Mouse (Mus musculus) T-helper 2 cell (primary cell): ENCODE measurements around the gene Sgms1.

Experiments used
- in situ Hi-C: fragments of 300-600 bp; cut with MboI, MseI; formaldehyde crosslinking; loops from one replicate; pipeline ENCODE4 v1.15.1; 2025; ENCODE audit warnings: high pct_unique_total_duplicates

The Sgms1 gene

DNA sequence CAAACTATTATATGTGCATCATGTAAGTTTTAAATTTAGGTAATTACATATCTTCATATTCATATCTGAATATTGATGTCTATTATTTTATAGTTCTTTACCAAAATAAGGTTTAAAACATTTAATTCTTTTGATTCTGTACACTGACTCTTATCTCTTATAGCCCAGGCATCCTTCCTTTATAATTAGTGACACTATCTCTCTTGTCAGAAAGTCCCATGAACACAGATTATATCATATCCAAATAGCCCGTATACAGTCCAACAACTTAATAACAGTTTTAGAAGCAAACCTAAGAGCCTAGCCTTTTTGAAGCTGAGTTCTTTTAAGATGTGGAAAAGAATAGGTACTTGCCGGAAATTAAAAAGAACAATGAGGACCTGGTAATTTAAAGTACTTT lies 135.3 kb downstream of the Sgms1 start:
- in situ Hi-C loops: loop anchor here (25.0 kb wide), 1 partner anchor 1933 kb away; the partner anchor contains the start of gene Stambpl1

DNA sequence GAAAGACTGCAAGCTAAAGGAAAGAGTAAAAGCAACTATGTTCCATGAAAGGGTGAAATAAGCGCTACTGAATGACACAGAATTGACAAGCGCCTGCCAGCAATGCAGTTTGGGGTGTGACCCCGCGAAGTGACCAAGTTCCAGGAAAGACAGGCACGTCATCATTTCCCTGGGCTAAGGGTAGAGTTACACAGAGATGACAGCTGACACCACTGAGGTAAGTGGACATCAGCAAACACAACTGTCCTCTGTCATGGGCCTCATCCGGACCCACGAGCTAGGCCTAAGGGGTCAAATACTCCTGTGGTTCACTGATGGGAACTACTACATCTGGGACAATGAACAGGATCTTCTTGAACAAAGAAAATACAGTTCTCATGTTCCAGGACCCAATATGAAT lies 136.5 kb downstream of the Sgms1 start:
- in situ Hi-C loops: loop anchor here (25.0 kb wide), 1 partner anchor 1934 kb away; the partner anchor contains the start of gene Stambpl1

DNA sequence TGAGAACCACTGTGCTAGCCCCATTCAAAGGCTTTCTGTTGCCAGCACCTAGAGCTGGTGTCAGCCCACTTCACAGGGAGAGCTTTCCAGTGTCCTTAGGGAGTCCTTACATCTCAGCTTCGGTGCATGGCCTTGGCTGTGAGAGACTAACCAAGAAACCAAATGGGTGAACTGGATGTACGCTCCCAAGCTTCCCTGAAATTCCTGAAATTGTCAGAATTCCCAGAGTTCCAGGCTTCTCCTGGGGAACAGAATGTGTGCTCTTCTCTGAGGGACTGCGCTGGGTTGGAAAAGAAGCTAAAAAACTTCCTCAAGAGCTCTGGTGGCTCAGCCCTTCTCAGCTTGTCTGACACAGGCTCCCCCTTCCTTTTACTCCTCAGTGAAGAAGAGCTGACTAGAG lies 137.1 kb downstream of the Sgms1 start:
- in situ Hi-C loops: loop anchor here (25.0 kb wide), 1 partner anchor 1935 kb away; the partner anchor contains the start of gene Stambpl1

DNA sequence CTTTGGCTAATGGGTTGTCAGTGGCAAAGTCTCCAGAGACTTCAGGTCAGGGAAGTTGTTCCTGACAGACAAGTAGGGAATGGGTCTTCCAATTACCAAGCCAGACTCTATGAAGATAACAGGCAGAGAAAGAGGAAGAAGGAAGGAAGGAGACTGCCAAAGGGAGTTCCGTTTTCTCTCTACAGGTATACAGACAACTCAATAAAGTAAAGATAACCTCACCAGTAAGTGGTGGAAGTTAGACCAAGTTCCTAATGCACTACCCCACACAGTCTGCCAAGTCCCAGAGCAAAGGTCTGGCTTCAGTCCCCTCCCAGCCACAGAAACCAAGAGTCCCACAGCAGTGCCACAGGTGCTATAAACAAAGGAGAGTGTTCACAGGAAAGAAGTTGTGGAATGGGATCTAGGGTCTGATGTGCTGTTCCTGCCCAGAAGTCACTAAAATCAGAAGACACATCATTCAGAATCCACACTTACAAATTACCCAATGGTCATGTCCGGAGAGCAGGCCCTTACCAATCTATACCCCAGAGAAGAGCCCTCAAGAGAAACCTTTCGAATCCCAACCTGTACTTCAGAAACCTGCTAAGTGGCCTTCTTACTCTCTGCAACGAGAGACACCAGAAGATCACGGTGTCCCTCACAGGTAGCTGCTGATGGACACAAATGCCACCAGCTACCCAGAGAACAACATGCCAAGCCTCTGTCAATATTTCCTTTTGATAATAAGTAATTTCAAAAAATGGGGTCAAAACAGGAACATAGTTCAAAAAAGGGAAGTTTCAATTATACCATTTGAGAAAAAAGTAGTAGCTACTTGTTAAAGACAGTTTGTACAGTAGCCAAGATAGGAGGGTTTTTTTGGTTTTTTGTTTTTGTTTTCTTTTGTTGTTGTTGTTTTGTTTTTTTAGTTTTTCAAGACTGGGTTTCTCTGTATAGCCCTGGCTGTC lies 140.1 kb downstream of the Sgms1 start:
- in situ Hi-C loops: loop anchor here (25.0 kb wide), 1 partner anchor 1938 kb away; the partner anchor contains the start of gene Stambpl1

DNA sequence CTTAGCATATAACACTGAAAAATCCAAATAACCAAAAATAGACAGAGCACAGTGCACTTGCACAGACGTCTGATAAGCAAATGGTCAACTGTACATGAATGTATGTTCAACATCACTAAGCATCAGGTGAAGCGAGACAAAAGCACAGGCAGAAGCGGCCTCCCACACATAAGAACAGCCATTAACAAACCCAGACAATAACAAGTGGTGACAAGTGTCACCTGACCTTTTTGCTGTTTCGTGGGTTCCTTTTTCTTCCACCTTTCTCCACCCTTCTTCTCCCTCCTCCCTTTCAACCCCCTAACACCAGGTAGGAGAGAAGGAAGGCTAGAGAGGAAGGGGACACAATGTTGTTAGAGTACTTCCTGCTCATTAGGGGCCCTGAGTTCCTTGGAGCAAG lies 144.6 kb downstream of the Sgms1 start:
- in situ Hi-C loops: no loop called here

DNA sequence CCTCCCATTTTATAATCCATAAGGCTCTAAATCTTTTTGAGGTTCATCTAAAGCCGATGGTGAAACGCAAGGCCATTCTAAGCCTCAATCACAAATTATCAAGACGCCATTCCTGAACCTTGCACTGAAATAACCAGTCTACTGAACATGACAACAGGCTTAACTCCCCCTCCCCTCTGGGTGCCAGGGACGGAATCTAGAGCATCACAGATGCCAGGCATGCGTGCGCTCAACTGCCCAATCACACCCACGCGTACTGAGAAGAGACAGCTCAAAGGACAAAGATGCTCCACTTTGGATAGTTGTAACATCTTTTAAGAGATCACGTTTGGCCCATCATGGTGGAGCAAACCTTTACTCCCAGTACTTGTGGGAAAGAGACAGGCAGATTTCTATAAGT lies 146.3 kb downstream of the Sgms1 start:
- in situ Hi-C loops: no loop called here

DNA sequence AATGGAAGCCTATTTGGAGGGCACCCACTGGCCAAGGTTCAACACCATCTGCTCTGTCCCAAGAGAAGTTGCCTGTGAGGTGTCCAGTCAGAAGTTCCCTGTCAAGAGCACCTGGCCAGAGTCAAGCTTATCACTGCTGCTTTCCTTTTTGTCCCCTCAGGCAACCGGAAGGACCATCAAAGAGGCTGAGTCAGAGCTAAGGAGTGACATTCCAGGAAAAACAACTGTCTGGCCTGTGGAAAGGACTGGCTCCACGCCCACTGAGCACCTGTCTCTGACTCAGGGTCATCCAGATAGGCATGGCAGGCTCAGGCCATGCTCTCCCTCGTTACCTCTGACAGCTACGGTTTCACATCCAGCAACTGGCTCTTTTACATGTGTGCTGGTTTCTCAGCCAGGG lies 147.4 kb downstream of the Sgms1 start:
- in situ Hi-C loops: no loop called here

DNA sequence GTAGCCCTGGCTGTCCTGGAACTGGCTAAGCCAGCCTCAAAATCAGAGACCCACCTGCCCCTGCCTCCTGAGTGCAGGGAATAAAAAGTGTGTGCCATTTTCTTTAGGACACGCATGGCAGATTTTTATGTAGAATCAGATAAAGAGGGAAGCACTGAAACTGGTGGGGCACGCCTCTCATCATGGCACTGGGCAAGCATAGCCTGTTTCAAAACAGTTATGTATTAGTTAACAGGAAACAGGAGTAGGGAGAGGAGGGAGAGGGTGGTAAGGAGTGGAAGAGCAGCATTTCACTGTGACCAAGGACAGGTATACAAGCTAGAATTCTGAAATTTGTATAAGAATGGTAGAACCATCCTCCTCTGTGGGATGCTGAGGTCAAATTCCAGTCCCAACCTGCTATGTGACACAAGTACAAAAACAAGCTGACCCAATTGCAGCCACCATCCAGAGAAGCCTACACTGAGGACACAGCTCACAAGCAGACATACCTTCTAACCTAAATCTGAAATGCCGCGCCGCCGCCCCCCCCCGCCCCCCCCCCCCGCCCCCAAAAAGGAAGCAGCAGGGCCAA lies 149.0 kb downstream of the Sgms1 start:
- in situ Hi-C loops: no loop called here

DNA sequence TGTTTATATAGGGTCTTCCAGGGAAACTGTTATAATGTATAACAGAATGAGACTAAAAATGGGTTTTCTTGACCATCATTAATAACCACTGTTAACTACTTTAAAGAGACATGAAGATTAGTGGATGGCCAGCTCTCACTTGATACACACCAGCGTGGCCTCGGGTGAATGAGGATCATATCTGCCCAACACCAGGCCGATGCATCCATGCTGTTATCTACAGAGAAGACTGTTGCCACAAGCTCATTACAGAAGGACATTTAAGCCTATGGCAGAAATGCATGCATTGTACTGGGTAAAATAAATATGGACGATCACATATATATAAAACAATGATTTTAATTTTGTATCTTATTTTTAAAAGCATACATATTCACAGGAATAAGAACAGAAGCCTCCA lies 149.6 kb downstream of the Sgms1 start:
- in situ Hi-C loops: no loop called here

DNA sequence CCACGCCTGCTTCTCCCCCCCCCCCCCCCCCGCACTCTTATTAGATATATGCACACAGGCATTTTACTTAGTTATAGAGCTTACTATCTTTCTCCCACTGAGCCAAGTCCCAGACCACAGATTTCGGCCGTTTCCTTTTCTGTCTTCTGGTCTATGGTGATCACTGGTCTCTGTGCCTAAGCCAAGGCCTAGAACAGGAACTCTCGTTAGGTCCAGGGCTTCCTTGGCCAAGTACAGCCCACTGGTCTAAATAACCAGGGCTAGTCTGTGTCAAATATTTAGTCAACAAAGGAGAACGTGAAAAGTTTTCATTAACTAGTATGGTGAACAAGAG lies 150.1 kb downstream of the Sgms1 start:
- in situ Hi-C loops: no loop called here

DNA sequence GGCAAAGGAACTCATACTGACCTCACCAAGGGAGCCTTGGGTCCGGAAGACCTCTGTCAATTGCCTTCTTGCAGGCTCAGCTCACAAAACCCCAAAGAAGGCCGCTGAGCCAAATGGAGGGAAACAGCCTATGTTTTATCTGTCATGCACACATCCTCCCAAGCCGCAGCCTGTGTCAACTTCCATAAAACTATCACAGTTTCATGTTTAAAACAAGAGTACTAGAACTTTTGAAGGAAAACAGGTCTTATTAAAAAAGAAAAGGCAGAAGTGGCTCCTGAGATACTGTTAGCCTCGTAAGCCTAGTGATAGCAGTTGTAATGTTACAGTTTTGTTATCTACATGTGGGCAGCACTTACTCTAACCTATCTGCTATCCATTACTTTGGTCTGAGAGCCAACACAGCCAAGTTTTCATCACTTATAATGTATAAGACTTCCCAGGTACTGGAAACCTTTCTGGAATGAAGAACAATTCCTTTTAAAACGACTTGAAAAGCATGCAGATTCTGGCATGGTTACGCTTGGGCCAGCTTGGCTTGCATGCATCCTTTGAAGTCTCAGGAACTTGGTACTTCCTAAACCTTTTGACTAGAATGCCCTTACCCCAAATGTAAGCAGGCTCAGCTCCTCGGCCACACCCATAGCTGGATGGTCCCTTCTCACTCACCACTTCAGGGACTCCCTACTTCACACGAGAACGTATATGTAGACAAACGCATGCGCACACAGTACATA lies 150.6 kb downstream of the Sgms1 start:
- in situ Hi-C loops: no loop called here

DNA sequence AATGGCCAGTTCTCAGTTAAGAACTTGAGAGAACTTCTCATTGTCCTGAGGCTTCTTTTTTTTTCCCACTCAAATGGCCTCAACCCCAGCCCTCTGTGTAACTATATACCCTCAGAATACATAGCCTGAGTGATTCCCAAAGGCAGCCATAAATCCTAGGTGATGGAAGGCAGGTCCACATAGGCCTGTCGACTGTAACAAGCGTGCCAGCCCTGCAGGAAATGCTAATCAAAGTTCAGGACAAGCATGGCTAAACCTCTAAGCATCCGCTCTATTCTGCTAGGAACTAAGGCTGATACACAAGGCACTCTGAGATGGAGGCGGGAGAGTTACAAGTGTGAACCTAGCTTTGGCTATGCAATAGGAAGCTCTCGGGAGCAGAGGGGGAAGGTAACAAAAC lies 151.8 kb downstream of the Sgms1 start:
- in situ Hi-C loops: no loop called here

DNA sequence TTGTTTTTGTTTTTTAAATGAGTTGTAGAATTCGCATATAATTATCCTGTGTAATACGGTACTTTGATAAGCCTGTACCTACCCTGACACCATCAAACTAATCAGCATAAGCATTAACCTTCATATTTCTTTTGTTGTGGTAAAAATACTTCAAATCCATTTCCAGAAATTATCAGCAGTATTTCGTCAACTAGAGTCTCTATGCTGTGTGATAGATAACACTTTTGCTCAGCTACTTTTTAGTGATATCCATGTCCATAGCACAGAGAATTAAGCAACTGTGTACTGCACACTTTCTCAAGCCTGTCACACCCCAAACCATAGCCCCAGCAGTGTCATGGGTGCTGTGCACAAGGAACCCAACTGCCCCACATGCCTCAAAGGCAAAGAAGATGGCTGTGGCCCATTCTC lies 152.3 kb downstream of the Sgms1 start:
- in situ Hi-C loops: no loop called here

DNA sequence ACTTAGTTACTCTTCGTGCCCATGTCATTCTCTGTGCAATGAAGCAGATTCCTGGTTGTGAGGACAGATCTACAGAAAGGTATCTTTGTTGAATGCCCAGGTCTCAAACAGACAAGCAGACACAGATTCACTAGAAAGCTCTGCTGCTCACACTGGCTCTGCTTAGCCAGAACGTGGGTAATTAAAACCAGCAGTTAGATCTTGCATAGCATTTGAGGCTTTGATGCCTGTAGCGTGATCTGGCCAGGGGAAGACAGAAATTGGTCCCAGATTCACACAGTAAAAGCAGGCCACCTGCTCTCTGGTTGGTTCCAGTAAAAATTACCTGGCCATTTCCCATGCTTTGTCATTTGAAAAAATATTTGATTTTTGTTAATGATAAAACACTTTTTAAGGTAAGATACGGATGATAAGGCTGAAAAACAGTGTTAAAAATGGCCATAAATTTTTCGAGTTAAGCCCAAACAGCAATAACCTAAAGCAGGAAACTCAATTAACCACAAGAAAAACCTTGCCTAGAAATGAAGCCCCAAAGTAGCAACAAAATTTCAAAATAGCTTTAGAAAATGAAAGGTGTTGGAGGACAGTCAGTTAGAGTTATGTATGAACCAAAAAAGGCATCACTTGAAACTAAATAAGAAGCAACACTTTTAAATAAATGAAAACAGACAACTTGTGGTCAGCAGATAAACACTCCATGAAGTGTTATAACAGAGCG lies 154.6 kb downstream of the Sgms1 start:
- in situ Hi-C loops: no loop called here

DNA sequence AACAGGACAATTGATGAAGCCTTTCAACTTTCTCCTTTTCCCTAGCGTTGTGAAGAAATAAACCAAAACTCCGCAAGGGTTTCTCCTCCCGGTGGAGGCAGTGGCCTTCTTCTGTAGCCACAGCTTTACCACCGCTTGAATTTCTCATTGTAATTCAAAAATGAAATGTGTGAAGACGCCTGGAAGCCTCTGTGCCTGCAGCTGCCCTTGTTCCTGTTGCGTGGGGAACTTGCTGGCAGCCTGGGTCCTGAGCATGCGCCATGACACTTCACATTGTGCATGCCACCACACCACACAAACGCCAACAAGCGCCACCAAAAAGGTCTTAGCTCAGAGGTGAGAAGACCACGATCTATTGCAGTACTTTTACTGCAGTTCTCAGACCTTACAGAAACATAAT lies 158.2 kb downstream of the Sgms1 start:
- in situ Hi-C loops: no loop called here

DNA sequence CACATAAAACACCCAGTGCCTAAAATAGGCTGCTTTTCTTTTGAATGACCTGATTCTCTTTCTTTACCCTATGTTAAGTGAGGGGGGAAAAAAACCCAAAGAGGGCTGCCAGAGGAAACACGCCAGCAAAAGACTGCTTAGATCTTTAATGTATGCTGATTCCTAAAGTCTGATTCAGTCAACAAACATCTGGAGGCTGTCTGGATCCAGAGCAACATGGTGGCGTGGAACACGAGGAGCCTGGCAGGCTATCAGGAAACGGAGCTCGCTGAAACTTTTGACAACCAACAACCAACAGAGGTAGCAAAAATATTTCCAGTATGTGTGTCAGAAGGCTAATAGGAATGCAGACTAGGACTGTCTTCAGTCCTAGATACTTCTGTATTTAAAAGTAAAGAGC lies 158.7 kb downstream of the Sgms1 start:
- in situ Hi-C loops: no loop called here

DNA sequence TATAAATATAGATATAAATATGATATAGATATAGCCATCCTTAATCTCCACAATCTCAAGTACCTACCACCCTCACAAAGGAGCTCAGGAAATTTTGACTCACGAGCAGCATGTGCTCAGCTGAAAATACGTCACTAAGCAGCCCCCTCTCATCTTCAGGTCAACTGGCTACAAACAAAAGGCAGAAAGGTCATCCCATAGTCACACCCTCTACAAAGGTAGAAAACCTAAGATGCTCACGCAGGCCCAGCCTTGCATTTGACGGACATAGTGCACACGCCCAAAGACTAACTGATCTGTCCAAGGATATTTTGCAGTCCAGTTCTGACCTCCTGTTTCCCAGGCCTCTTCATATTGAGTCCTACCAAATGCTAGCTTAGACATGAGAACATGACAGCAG lies 159.2 kb downstream of the Sgms1 start:
- in situ Hi-C loops: no loop called here

DNA sequence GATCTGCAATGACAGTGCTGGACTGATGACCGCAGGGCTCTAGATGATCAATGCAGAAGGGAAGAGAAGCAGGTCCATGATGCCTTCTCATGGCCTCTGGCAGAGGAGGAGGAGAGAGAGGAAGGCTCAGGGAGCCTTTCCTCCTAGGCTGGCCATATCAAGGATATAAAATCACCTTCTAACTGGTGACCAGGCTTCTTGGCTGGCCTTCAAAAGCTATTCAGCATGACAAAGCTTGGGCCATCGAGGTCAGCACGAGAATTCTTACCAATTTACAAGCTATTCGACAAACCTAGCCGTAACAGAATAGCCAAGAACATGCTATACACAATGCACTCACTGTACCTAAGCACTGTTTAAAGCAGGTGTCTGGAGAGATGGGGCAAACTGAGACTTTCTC lies 159.7 kb downstream of the Sgms1 start:
- in situ Hi-C loops: no loop called here

DNA sequence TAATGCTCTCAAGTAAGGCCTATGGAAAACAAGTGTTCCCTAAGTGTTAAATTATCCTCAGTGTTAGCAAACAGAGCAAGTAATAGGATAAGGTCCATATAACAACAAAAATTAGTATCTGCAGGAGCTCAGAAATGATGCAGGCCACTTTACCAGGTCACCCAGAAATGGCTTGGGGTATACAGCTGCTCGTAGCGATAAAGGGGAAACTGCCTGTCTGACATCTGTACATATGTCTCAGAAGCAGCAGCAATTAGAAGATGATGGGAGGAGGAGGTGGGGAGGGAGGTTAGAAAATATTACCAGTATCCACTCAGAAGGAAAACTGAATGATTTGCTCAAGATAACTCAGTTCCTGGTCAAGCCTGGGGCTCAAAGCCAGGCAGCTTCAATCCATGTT lies 162.3 kb downstream of the Sgms1 start:
- in situ Hi-C loops: no loop called here

DNA sequence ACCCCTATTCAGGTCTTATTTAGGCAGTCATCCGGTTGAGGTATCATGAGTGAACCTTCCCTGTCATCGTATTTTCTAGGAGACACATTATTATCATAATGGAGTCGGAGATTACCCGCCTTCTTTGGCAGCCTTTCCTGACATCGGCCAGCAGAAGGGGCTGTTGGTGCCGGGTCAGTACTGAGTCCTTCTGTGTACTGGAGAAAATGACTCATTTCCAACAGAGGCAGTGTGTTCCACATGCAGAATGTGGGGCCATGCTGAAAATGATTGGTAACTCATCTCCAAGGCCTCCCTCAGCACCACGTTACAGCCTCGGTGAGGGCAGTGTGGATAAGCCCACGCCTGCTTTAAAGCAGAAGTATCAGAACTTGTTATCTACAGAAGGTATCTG lies 164.4 kb downstream of the Sgms1 start:
- in situ Hi-C loops: no loop called here

DNA sequence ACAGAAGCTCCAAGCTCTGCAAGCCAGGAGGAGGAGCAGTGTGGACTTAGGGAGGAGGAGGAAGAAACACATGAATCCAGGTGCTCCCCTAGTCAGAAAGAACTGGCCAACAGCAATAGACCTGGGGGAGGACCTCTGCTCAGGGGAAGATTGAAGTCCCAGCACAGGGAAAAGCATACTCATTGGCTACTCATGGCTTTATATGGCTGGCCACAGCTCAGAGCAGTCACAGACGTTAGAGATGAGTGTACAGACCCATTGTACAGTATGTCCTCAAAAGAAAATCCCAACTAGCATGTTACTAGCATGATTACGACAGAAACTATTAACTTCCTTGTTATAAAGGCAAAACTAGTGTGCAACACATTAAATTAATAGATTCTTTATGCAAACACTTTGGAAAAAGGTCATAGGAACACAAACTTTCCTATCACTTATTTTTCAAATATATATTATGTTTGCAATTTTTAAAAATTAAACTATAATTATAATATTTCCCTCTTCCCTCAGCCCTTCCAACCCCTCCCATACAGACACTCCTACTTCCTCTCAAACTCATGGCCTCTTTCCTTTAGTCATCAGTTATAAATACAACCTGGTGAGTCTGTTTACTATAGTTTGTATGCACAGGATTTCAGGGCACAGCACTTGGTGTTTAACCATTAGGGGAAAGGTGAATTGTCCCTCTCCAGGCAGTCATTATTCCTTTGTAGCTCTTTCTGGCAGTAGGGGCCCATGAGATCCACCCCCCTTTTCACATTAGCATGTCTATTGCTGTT lies 165.0 kb downstream of the Sgms1 start:
- in situ Hi-C loops: no loop called here
